Mouse (Mus musculus) CD4-positive, CD25-positive, alpha-beta regulatory T cell, adult 9 weeks (primary cell): Measurements from ENCODE around the gene Ccdc85c. TPM values are rescaled to one million over a fixed set of nuclear protein-coding genes. Genes with fewer than 3 reads are reported as not detected.

Experiments used
- polyA plus RNA-seq: library from polyadenylated mRNA; unstranded; fragments of 100-300 nt; shearing (Covaris generic); gene quantifications from one replicate; pipeline ENCODE4 v1.2.1, GENCODE M21; 2017

The Ccdc85c gene
- polyA plus RNA-seq, result not detected

GRCm38 (mm10) chr12:108274661-108275507 lies at the start of gene Ccdc85c:
TSS of gene Ccdc85c (minus strand) at chr12:108275425.

DNA sequence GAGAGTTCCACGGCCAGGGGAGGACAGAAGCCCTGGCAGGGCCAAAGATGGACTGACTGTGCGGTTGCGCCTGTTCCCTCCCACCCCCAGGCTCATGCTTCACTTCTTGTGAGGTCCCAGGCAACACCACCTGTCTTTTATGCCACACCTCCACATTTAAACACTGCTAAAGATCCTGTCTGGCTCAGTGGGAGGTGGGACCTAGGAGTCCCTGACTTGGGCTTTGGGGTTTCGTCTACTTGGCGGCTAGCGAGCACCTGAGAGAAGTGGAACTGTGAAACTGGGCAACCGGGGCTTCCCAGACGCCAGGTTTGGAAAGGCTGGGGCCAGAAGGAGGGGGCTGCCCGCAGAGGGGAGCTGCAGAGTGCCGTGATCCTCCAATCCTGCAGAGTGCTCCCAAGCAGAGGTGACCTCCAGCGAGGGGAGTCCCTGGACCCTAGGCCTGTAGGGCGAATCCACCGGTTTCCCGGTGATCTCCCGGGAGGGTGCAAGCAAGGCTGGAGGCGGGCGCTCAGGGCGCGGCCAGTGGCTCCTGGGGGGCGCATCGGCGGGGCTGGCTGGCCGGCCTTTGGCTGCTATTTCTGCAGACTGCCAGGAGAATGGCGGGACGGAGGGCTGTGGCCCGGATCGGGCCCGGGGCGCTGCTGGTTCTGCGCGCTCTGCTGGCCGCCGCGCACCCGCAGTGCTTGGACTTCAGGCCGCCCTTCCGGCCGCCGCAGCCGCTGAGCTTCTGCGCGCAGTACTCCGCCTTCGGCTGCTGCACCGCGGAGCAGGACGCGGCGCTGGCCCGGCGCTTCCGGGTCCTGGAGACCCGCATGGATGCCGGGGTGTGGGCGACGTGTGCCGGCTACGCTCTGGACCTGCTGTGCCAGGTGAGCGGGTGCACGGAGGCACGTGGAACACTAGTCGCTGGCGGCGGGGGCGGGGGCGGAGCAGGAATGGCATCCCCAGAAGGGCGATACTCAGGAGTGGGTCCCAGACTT lies 30.9 kb upstream of the Ccdc85c start, which contains the start of gene Hhipl1:
Gene Hhipl1 (plus strand): TSS at position 459 of the 983 bp plus-strand sequence.

DNA sequence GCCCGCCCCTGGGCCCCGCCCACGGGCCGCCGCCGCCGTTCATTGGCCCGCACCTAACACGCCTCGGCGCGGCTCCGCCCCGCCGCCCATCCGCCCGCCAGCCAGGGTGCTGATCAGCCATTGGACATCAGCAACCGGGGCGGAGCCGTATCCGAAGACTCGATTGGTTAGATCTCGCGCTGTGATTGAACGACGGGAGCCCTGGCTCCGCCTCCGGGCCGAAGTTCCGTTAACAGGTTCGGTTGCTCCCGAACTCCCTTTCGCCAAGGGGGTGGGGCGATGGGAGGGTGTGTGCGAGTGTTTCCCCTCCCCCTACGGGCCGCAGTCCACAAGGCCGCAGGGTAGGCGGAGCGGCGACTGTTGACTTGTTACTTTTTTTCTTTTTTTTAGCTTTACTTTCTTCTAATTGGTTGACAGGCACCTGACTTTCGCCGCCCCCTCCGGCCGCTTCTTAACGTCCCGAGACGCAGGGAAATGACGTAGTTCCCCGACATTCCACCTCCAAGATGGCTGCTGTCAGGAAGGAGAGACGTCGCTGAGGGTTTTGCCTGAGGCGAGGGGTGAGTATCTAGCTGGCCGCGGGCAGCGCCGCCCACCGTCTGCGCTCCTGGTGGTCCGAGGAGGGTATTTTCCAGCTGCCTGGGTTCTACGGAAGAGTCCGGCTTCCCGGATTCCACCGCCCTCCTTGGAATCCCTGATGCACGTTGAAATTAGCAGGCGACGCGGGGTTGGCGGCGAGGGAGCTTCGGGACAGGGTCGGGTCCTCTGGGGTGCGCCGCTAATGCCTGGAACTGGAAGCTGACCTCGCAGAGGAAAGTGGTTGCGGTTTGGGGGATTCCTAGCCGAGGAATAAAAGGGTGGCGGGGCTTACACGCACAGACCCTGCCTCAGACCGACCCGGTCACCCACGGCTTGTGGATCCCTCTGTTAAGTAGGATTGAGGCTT lies 95.6 kb downstream of the Ccdc85c start, which contains the start of gene Ccnk:
Gene Ccnk (plus strand): TSS at position 259 of the 946 bp plus-strand sequence.

GRCm38 (mm10) chr12:108179246-108179320 lies 96.1 kb downstream of the Ccdc85c start, which contains the start of gene Setd3:
TSS of gene Setd3 (minus strand) at chr12:108179314.

Other genes starting within 250 kb of the Ccdc85c start
- gene Setd3, start 96.1 kb downstream of the Ccdc85c start, polyA plus RNA-seq, result 31.2 TPM
- gene Ccnk, start 95.8 kb downstream of the Ccdc85c start, polyA plus RNA-seq, result 4.9 TPM
- not detected for gene Hhipl1, start 30.8 kb upstream of the Ccdc85c start, polyA plus RNA-seq
- gene Cyp46a1, start 59.0 kb upstream of the Ccdc85c start, polyA plus RNA-seq, result not detected
- gene Eml1, start 95.5 kb upstream of the Ccdc85c start, polyA plus RNA-seq, result 0.53 TPM